Mouse (Mus musculus): ENCODE measurements around the gene Cntnap2.

DNA sequence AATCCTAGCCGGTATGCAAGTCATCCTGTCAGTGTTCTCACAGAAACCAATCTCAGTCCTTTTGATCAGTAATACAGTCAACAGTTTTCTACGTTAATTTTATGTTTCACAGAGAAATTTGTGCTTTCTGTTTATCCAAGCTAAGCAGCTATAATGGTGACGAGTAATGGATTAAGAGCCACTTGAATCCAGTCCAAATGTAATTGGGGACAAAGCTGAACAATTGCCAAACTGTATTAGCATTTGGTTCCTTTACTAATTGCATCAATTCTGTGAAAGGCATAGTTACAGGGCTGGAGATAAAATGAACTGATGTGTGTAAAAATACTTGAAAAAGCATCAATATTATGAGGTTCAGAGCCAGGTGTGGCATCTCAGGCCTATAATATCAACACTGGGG, 2002.2 kb downstream of the Cntnap2 start:
- TF ChIP-seq CTCF (IDR thresholded peaks at IDR 0.05; ENCODE audit: low read depth, low read length), result no peak
- TF ChIP-seq POLR2A (IDR thresholded peaks at IDR 0.05; ENCODE audit: borderline replicate concordance, low read depth, low read length), result no peak
